Mouse (Mus musculus) kidney, postnatal 0 days (tissue): ENCODE results near the gene Lats2. TPM values are rescaled to one million over a fixed set of nuclear protein-coding genes. Genes with fewer than 3 reads are reported as not detected.

Experiments
- ATAC-seq: fragments of 200-750 bp; cut with Nextera tagmentation; replicated peaks from 2 replicates; pipeline ENCODE4 v1.8.0; 2017; ENCODE audit warnings: low read depth, moderate number of reproducible peaks, moderate TSS enrichment, moderate library complexity; ENCODE audit not compliant: low FRiP score
- DNase-seq: peaks from one replicate; pipeline ENCODE4 v3.0.0-alpha.2; 2016; ENCODE audit warnings: low spot score
- H3K27ac ChIP-seq: fragments of 300-500 bp; sonication (generic); 2 replicates; pipeline ENCODE4 v1.5.1; 2014; ENCODE audit warnings: mild to moderate bottlenecking
- H3K27me3 ChIP-seq: fragments of 300-500 bp; sonication (generic); 2 replicates; pipeline ENCODE4 v1.6.1; 2014; ENCODE audit warnings: low read length, mixed read lengths; ENCODE audit not compliant: insufficient read depth
- H3K36me3 ChIP-seq: fragments of 300-500 bp; sonication (generic); 2 replicates; pipeline ENCODE4 v1.6.1; 2014; ENCODE audit warnings: low read length, mixed read lengths; ENCODE audit not compliant: insufficient read depth
- H3K4me1 ChIP-seq: fragments of 300-500 bp; sonication (generic); replicated peaks from 2 replicates; pipeline ENCODE4 v1.6.1; 2014; ENCODE audit warnings: antibody characterized with exemption, low read length, mixed read lengths; ENCODE audit not compliant: insufficient read depth
- H3K4me2 ChIP-seq: fragments of 300-500 bp; sonication (generic); 2 replicates; pipeline ENCODE4 v1.6.1; 2014; ENCODE audit warnings: mild to moderate bottlenecking, low read length, moderate library complexity, mixed read lengths
- H3K4me3 ChIP-seq: fragments of 300-500 bp; sonication (generic); replicated peaks from 2 replicates; pipeline ENCODE4 v1.5.1; 2014; ENCODE audit warnings: low read depth, low read length
- H3K9ac ChIP-seq: fragments of 300-500 bp; sonication (generic); 2 replicates; pipeline ENCODE4 v1.6.1; 2014; ENCODE audit warnings: low read depth, low read length
- H3K9me3 ChIP-seq: fragments of 300-500 bp; sonication (generic); replicated peaks from 2 replicates; pipeline ENCODE4 v1.6.1; 2016; ENCODE audit warnings: low read length, inconsistent platforms, mixed read lengths
- CTCF ChIP-seq: IDR thresholded peaks from 2 replicates; pipeline ENCODE4 v1.5.1; 2016; ENCODE audit warnings: antibody characterized with exemption, low read depth, mild to moderate bottlenecking, moderate library complexity
- WGBS: fragments of 180-500 bp; shearing (Covaris S2); extraction: QIAGEN DNeasy Blood & Tissue Kit; methylation state at CpG from one replicate; pipeline ENCODE4 v1.1.7; 2014; 5-methylcytosine and 5-hydroxymethylcytosine counted together
- polyA plus RNA-seq: library from polyadenylated mRNA; unstranded; fragments of >200 nt; fragmentation: Nextera tagmentation; extraction: Ambion mirVana; gene quantifications from 2 replicates; pipeline ENCODE4 v1.2.1, GENCODE M21; 2015

Gene Lats2
- polyA plus RNA-seq, 1 experiment from 2014 or later: 24.2 TPM

GRCm38 (mm10) chr14:57712884-57713283 lies 45.3 kb downstream of the Lats2 start:
- Histone ChIP-seq H3K27me3 (no peaks in the 10 kb centered on the region), H3K9me3 (no peaks in the 10 kb centered on the region), H3K4me3 (no peak overlapping the region), H3K4me2 (no peak overlapping the region), H3K27ac (no peak overlapping the region), H3K4me1 (peaks cover 7% of the 10 kb centered on the region; the same call in 1 of the 2 replicates), H3K36me3 (0 out of 2 replicates have a peak, but pooled peaks cover 4% of the 10 kb centered on the region), H3K9ac (no peak overlapping the region)
- 92% methylated on average over 1 of the region's 1 CpGs for WGBS
- no peak for DNase-seq
- no peak for ATAC-seq
- TF ChIP-seq CTCF: no peak

GRCm38 (mm10) chr14:57711059-57711458 lies 47.1 kb downstream of the Lats2 start:
- Histone ChIP-seq H3K9me3 (no peaks in the 10 kb centered on the region), H3K36me3 (no peaks in the 10 kb centered on the region), H3K9ac (no peak overlapping the region), H3K27ac (no peak overlapping the region), H3K4me3 (no peak overlapping the region), H3K4me2 (no peak overlapping the region), H3K27me3 (no peaks in the 10 kb centered on the region), H3K4me1 (peaks cover 21% of the 10 kb centered on the region)
- DNase-seq: no peak
- no peak for TF ChIP-seq CTCF
- 72% methylated on average over 6 of the region's 6 CpGs for WGBS
- no peak for ATAC-seq

- peak; percentile 58 for DNase-seq
These were observed 49.0 kb downstream of the Lats2 start for GRCm38 (mm10) chr14:57709171-57709570.

GRCm38 (mm10) chr14:57708580-57708979 lies 49.6 kb downstream of the Lats2 start:
- Histone ChIP-seq H3K4me1 (peaks cover 21% of the 10 kb centered on the region), H3K9me3 (no peaks in the 10 kb centered on the region), H3K4me3 (no peak overlapping the region), H3K27ac (peak overlapping the region; percentile 62; the same call in 1 of the 2 replicates), H3K4me2 (no peak overlapping the region), H3K27me3 (no peaks in the 10 kb centered on the region), H3K9ac (no peak overlapping the region), H3K36me3 (peaks cover 11% of the 10 kb centered on the region; the same call in 1 of the 2 replicates)
- ATAC-seq: no peak
- peak; percentile 42 for DNase-seq
- 72% methylated on average over 7 of the region's 7 CpGs for WGBS
- TF ChIP-seq CTCF: no peak

More at GRCm38 (mm10) chr14:57709171-57709570, 49.0 kb downstream of the Lats2 start:
- no peaks in the 10 kb centered on the region for H3K27me3 ChIP-seq
- no peak overlapping the region for H3K4me3 ChIP-seq
- H3K9me3 ChIP-seq: no peaks in the 10 kb centered on the region
- TF ChIP-seq CTCF: no peak
- 70% methylated on average over 10 of the region's 10 CpGs for WGBS
- H3K36me3 ChIP-seq: 0 out of 2 replicates have a peak, but pooled peaks cover 8% of the 10 kb centered on the region
- ATAC-seq: 0 out of 2 replicates have a peak, but pooled peaks have one; percentile 36
- H3K27ac ChIP-seq: peak overlapping the region; percentile 62
- H3K4me2 ChIP-seq: no peak overlapping the region
- peaks cover 21% of the 10 kb centered on the region for H3K4me1 ChIP-seq
- no peak overlapping the region for H3K9ac ChIP-seq

- DNase-seq (peak; percentile 73), ATAC-seq (no peak)
- Histone ChIP-seq H3K27ac (peak overlapping the region; percentile 85), H3K4me3 (no peak overlapping the region), H3K9me3 (no peaks in the 10 kb centered on the region), H3K36me3 (peaks cover 19% of the 10 kb centered on the region), H3K27me3 (no peaks in the 10 kb centered on the region), H3K4me1 (peaks cover 21% of the 10 kb centered on the region), H3K4me2 (no peak overlapping the region; the same call in 1 of the 2 replicates), H3K9ac (peak overlapping the region; percentile 44; the same call in 1 of the 2 replicates)
- no peak for TF ChIP-seq CTCF
- 44% methylated on average over 18 of the region's 18 CpGs for WGBS
These were observed 50.9 kb downstream of the Lats2 start for GRCm38 (mm10) chr14:57707100-57707893.

- Histone ChIP-seq H3K4me3 (no peak overlapping the region), H3K27ac (peak overlapping the region; percentile 85), H3K36me3 (peaks cover 24% of the 10 kb centered on the region), H3K27me3 (no peaks in the 10 kb centered on the region), H3K4me1 (peaks cover 21% of the 10 kb centered on the region), H3K4me2 (no peak overlapping the region), H3K9ac (no peak overlapping the region), H3K9me3 (no peaks in the 10 kb centered on the region)
- DNase-seq (no peak), ATAC-seq (no peak)
- 73% methylated on average over 4 of the region's 4 CpGs for WGBS
- no peak for TF ChIP-seq CTCF
These were observed 51.5 kb downstream of the Lats2 start for GRCm38 (mm10) chr14:57706760-57707099.
